Mouse (Mus musculus) liver, embryonic 14.5 days (tissue): ENCODE measurements around the gene Tollip.

Experiments used
- CTCF ChIP-seq: IDR thresholded peaks from 2 replicates; pipeline ENCODE4 v1.5.1; 2016; ENCODE audit warnings: antibody characterized with exemption, low read depth, control low read depth
- EP300 ChIP-seq: IDR thresholded peaks from 2 replicates; pipeline ENCODE4 v1.6.1; 2016; ENCODE audit warnings: antibody characterized with exemption, low read depth

GRCm38 (mm10) chr7:141918407-141918806, at the start of gene Tollip:
- no peak for TF ChIP-seq CTCF
- no peak for TF ChIP-seq EP300
